Mouse (Mus musculus) common myeloid progenitor, adult 5-6 weeks (primary cell): ENCODE data around the gene Gm20481. TPM values are rescaled to one million over a fixed set of nuclear protein-coding genes. Genes with fewer than 3 reads are reported as not detected.
"Not testable (repeated sequence)": the region's sequence is repeated elsewhere in the genome, so short reads cannot be mapped to it uniquely, and the experiment has no call there.

ENCODE experiments used
- ATAC-seq: replicated peaks from 2 replicates; pipeline ENCODE4 v1.8.0; 2016; ENCODE audit warnings: low read depth, mild to moderate bottlenecking, moderate TSS enrichment, inconsistent platforms; ENCODE audit not compliant: poor library complexity, severe bottlenecking
- total RNA-seq: library from RNA; stranded (forward); fragments of 200-1000, 187-1606 nt; gene quantifications from 2 replicates; pipeline ENCODE4 v1.2.3, GENCODE M21; 2017

The Gm20481 gene
- total RNA-seq, 1 experiment from 2014 or later, result not detected

DNA sequence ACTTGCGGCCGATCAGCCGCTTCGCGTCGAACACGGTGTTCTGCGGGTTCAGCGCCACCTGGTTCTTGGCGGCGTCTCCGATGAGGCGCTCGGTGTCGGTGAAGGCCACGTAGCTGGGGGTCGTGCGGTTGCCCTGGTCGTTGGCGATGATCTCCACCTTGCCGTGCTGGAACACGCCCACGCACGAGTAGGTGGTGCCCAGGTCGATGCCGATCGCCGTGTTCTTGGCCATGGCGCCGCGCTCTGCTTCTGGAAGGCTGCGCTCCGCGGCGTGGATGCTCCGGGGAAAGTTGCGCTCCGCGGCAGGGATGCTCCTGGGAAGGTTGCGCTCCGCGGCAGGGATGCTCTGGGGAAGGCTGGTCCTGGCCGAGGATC is 2.0 kb downstream of the Gm20481 start:
- peak; percentile 3; the same call in 1 of the 2 replicates for ATAC-seq

DNA sequence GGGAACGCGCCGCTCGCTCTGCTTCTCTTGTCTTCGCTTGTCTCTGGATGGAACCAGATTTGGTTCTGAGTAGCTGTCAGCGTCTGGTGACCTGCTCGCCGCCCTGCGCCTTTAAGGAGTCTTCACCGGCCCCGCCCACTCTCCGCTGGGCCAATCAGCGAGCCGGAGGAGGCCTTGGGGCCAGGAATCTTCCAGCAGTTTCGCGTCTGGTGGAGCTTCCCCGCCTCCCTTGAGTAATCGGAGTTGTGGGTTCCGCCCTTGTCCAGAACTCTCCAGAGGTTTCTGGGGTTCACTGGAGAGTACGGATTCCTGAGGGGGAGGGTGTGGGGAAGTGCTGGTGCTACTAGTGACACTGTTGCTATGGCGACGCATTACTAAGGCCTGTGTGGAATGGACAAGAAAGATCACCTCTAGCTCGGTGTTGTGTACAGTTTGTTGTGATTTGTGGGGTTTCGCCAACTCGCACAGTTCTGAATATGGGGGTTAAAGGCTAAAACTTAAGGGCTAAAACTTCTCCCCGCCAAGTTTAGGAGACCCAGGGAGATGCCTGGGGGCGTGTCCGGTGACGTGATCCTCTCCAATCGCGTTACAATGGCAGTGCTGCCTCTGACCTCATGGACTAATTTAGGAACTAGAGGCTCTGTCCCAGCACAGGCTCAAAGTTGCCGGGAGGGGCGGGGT is 2.5 kb downstream of the Gm20481 start, which contains the start of the genes Hspa1a and Hspa1l:
Hspa1a (minus strand) TSS at position 88 of the 681 bp plus-strand sequence.
Hspa1l (plus strand) TSS at position 635 of the 681 bp plus-strand sequence.
- peak; percentile 89 for ATAC-seq

DNA sequence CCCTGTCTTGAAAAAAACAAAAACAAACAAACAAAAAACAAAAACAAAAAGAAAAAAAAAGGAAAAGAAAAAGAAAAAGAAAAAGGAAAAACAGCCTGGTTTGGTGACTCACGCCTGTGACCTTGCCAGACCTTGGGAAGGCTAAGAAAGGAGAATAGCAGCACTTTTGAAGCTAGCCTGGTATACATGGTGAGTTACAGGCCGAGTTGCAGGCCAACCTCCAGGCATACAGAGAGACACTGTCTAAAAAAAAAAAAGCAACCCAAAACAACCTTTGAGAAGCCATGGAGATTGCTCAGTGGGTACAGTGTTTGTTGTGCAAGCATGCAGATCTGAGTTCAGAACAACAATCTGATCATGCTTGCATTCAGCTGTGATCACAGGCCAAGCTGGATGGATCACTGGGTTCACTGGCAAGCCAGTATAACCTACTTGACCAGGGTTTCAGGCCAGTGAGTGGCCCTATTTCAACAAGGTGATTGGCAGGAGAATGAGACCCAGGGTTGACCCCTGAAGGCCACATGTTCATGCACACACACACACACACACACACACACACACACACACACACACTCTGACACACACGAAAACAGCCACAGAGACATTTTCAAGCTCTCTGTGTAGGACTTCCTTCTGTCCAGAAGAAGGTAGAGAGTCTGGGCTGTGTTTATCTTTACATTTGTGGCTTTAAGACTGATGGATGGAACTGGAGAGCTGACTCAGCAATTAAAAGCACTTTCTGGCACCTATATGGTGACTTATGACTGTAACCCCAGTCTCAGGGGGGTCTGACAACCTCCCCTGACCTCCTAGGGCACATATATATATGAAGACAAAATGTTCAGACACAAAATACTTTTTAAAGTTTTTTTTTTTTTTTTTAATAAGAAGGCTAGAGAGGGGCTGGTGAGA is 6.1 kb downstream of the Gm20481 start:
- no peak for ATAC-seq

DNA sequence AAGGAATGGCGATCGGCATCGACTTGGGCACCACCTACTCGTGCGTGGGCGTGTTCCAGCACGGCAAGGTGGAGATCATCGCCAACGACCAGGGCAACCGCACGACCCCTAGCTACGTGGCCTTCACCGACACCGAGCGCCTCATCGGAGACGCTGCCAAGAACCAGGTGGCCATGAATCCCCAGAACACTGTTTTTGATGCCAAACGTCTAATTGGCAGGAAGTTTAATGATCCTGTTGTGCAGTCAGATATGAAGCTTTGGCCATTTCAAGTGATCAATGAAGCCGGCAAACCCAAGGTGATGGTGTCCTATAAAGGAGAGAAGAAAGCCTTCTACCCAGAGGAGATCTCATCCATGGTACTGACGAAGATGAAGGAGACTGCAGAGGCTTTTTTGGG is 7.3 kb downstream of the Gm20481 start:
- ATAC-seq, result no peak

- ATAC-seq, result no peak
Observed at GRCm38 (mm10) chr17:34978239-34978638, 8.5 kb downstream of the Gm20481 start.

DNA sequence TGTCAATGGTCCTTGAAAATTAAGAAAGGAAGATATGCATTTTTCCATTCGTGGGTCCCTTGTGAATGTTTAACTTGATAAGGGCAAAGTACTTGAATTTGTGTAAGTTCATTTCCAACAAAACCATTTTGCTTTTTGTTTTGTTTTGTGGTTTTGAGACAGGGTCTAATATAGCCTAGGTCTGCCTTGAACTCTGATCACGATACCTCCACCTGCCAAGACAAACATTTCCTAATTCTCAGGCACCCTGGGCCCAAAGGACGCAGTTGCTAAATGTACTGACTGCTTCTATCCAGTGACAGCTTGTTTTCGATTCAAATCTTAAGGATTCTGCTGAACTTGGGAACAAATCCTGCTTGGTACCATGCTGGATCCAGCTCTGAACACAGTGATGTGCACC is 9.9 kb downstream of the Gm20481 start:
- ATAC-seq, result no peak

GRCm38 (mm10) chr17:34980655-34981054 is 10.9 kb downstream of the Gm20481 start:
- ATAC-seq, result no peak

DNA sequence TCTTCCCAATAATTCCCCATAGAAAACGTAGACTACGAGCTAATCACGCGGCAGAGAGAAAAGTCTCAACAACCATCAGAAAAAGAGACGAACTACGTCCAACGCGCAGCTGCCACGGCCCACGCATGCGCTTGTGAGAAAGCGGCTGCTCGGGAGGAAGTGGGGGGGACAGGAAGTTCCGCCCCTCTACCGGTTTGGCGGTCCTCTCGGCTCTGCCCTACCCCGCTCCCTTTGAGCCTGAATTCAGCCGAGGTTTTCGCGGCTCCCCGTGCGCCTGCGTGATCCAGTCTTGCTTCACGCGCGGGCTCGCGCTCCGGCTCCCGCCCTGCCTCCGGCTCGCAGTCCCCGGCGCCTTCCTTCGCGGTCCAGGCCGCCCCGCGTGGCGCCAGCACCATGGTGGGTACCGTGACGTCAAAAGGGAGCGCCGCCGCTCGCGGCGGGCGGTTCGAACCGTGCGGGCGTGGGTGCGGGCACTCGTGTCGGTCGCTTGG is 12.0 kb downstream of the Gm20481 start, which contains the start of gene Lsm2:
Lsm2 (plus strand) TSS at position 173 of the 491 bp plus-strand sequence.
- ATAC-seq, result peak; percentile 81

DNA sequence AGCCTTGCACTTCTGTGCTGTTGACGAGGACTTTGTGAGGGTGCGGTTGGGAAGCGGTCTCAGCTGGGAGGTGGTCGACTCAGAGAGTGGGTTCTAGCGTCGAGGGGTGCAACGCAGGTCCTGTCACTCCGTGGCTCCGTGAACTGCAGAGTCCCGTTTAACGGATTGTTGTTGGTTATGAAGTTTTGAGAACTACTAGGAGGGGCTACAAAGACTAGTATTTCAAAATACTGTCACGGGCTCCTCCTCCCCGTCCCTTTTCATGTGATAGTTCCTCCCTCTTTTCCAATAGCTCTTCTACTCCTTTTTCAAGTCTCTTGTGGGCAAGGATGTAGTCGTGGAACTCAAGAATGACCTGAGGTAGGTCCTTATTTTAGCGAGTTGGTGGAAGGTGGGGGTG is 12.6 kb downstream of the Gm20481 start:
- peak; percentile 31 for ATAC-seq

DNA sequence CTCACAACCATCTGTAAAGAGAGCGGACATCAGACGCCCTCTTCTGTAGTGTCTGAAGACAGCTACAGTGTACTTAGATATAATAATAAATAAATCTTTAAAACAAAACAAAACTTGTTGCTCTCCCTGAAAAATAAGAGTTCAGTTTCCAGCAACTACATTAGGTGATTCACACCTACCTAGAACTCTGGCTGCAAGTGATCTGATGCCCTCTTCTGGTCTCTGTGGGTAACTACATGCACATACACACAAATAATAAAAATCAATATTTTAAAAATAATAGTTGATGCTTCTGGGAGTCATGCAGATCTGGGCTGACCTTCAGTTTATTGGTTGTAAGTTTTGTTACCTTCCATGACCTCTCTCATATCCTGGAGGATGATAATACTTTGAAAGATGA is 14.5 kb downstream of the Gm20481 start:
- ATAC-seq, result peak; percentile 41; the same call in 1 of the 2 replicates

DNA sequence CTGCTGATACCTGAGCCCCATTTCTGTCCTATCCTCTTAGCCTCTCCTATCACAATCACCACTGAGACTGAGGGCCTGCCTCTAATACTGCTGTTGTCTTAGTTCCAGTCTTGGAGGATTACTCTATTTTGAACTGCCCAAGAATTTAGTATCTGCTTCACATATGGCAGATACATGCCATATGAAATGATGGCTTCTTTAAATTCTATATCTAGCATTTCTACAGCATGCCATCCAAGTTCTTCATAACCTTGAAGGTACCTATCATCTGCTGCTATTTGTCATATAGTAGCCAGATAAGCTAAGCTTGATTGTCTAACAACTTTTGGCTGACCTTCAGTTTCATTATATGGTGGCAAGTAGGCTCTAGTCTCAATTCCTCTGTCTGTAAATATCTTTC is 25.0 kb downstream of the Gm20481 start:
- ATAC-seq, result no peak

DNA sequence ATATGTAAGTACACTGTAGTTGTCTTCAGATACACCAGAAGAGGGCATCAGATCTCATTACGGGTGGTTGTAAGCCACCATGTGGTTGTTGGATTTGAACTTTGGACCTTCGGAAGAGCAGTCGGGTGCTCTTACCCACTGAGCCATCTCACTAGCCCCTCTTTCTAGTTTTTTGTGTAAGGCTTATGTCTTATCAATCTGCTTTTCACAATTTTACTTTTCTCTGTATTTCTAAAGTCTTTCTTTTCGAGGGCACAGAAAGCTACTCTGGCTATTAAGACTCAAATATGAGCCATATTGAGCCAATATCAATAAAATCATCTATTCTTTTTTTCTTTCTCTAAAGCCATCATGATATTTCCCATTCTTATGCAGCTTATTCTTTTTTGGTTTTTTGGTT is 25.5 kb downstream of the Gm20481 start:
- not testable (repeated sequence) for ATAC-seq

- ATAC-seq, result not testable (repeated sequence)
Observed at GRCm38 (mm10) chr17:34995927-34996326, 26.2 kb downstream of the Gm20481 start.

- ATAC-seq, result no peak
Observed at GRCm38 (mm10) chr17:34996411-34997141, 26.9 kb downstream of the Gm20481 start.

GRCm38 (mm10) chr17:34997142-34997483 is 27.4 kb downstream of the Gm20481 start:
- no peak for ATAC-seq

DNA sequence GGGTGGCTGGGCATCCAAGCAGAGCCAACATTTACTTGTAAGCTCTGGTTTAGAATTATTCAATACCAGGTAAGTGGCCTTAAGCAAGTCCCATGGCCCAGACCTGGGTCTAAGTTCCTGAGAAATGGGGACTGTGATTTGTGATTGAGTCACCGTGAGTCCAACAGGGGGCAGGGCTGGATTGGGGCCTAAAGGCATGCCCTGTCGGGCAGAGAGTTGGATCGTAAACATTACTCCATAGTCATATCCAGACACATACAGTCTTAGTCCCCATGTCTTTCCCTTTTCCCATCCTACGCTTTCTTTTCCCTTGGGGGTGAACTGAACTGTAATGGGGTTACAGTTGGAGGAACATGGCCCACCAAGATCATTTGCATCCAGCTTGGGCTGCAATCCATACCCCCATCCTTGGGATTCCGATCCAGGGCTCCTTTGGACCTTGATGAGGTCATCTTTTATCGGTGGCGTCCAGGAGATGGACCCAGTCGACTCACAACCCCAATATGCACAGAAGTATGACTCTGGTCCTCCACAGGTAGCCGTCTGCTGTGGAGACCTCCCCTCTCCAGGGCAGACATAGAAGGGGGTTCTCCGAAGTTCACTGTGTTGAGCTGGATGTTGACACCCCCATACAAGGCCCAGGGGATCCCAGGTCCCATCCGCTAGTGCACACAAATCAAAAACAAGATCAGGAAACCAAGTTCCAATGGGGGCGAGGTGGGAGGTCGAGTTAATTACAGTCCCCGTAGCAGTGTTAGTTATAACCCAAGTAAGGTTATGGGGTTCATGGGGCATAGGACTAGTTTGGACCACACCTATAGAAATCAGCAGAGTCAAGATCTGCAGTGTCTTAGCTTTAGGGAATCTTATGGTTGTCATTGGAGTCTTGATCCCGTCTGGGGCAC is 29.1 kb downstream of the Gm20481 start:
- ATAC-seq, result no peak

DNA sequence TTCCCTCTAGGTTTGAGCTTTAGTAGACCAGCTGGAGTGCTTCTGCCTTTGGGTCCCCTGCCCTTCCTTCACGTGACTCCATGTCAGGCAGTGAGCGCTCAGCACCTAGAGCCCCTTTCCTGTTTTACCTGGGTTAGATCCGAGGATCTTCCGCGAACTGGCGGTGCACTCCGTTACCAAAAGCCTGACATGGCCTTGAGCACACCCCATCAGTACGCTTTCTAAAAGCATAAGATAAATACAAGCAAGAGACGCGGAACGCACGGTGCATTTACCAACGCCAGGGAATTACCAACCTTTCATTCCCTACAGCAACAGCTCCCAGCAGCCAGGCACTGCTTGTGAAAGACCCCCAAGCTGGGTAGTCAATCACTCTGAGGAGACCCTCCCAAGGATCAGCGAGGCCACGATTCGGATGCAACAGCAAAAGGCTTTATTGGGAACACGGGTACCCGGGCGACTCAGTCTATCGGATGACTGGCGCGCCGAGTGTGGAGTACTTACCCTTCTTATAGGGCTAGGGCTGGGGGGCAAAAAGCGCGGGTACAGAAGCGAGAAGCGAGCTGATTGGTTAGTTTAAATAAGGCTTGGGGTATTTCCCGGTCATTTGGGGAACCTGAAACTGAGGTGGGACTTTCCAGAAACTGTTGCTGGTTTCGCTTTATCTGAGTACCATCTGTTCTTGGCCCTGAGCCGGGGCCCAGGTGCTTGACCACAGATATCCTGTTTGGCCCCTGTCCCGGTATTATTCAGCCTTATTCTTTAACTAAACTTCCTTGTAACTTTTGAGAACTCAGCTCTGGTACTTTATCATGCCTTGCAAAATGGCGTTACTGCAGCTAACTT is 30.4 kb downstream of the Gm20481 start:
- ATAC-seq, result peak; percentile 23

DNA sequence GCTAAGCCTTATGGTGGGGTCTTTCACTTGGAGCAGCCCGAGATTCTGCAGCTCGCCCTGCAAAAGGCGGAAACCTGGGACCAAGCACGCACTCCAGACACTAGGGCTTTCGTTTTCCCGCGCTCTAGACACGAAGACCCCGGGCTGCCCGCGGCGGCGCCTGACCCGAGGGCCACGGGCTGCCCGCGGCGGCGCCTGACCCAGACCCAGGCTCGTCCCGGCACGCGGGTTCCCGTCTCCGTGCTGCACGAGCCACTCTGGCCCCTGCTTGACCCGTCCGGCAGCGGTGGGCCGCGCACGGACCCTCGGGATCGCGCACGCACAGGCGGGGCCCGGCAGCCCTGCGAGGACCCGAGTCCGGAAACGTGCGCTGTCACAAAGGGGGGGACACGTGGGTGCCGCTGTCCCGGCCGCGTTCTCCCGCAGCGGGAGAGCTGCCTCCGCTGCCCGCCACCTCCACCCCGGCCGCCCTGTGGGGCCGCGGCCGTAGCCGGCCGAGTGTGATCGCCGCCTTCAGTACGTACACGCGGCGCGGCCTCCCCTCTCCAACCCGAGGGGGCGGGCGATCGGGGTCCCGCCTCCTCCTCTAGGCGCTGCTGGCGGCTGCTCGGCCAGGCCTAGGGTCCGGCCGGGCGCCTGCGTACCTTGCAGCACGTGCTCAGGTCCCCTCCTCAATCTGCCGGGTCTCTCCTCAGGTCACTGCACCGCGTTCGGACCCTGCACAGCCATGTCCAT is 31.2 kb downstream of the Gm20481 start, which contains the start of gene Vars:
Vars (plus strand) TSS at position 271 of the 735 bp plus-strand sequence.
- ATAC-seq, result peak; percentile 59
